Mouse (Mus musculus) monocyte, adult 2 months (primary cell): ENCODE measurements around the gene Ppp2r2c.
A peak's percentile ranks its signal among the peaks of the same experiment; 100 is the strongest.

Experiments
- DNase-seq, 2 experiments: peaks; one replicate each; pipeline ENCODE4 v3.0.0; 2022; ENCODE audit warnings: low spot score in 2 of 2, low read depth in 1 of 2

Ppp2r2c gene

DNA sequence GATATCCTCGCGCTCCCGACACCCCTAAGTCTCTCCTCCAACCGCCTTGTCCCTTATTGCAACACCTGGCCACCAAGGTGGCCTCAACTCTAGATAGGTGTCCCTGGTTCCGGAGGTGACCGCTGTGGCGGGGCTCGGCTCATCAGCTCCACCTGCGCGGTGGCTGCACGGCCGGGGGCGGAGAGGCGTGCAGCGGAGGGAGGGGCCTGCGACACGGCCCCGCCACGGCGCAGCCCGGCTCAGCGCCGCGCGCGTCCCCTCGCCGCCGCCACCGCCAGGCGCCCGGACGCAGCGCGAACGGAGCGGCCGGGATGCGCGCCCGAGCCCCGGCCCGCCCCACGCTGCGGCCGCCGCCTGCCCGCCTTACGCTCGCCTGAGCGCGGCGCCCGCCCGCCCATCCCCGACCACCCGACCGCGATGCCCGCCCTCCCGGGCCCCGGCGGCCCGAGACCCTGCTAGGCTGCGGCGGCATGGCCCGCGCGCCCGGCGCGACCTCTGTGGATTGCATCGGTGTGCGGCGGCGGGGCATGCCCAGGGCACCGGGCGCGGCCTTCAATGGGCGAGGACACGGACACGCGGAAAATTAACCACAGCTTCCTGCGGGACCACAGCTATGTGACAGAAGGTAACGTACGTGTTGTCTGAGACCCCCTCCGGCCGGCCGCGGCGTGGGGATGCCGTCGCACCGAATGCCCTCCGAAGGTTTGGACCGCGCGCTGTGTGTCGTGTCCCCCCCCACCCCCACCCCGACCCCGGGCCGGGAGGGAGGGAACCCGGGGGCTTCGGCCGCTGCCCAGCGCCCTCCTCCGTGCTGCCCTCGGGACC lies at the start of gene Ppp2r2c:
Ppp2r2c (plus strand) TSS at position 248 of the 825 bp plus-strand sequence.
- DNase-seq = no peak

DNA sequence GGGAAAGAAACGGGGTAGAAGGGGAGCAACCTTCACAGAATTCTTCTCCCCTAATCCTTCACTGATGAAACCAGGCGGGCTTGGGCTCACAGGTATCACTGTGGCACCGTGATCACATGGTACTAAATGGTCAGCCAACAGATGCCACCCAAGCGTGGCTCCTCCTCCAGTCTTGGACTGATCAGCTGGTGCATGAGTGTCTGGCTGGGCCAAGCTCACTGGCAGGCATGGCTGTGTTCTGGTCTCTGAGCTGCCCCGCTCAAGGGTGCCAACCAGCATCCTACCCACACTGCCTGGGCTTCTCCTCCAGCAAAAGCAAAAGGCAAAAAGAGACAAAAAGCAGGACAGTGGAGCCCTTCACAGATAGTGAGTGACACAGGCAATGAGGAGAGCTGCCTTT lies 48.6 kb upstream of the Ppp2r2c start:
- DNase-seq = no peak

DNA sequence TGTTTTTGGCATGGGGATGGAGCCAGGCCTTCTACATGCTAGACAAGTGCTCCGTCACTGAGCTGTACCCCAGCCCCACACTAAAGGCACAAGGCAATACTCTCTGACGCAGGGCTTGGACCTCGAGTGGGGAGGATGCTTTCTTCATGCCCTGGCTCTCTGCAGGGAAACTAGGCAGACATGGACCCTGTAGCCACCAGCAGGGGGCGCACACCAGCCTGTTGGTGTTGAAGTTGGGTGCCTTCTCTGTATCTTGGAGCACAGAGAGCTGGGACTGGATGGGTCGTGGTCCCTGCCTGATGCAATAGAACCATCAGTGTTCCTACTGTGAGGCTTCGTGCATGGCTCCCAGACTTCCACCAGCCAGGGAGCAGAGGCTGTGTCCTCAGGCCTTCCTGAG lies 48.2 kb upstream of the Ppp2r2c start:
- DNase-seq = no peak

DNA sequence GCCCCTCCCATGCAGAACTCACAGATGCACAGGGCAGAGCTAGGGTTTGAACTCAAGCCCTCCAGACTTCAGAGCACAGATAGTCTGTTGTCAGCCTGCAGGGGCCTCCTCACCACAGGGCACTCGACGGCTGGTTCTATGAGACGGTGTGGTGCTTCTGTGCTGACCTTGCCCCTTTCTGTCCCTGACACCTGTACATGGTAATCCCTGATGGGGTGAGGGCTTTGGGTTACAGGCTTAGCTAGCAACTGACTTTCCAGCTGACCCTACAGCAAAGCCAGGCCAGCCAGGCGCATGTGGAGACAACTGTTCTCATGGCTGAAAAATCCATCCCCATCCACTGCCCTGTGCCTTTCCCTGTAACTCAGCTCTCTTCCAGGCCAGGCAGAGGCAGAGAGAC lies 45.4 kb upstream of the Ppp2r2c start:
- DNase-seq = no peak

DNA sequence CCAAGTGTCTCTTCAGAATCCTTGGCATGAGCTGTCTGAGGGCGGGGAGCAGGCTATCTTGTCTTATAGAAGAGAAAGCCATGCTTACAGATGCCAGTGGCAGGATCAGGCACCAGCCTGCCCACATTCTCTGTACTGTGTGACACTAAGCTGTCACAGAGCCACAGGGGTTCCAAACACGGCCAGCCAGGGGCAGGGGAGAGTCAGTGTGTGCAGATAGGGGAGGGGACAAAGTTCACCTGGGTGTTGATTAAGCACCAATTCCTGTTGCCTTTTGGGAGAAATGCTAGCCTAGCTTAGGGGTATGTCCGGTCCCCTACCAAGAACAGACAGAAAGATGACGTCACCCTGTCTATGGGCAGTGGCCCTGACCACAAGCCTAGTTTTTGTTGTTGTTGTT lies 39.2 kb upstream of the Ppp2r2c start:
- DNase-seq = no peak

DNA sequence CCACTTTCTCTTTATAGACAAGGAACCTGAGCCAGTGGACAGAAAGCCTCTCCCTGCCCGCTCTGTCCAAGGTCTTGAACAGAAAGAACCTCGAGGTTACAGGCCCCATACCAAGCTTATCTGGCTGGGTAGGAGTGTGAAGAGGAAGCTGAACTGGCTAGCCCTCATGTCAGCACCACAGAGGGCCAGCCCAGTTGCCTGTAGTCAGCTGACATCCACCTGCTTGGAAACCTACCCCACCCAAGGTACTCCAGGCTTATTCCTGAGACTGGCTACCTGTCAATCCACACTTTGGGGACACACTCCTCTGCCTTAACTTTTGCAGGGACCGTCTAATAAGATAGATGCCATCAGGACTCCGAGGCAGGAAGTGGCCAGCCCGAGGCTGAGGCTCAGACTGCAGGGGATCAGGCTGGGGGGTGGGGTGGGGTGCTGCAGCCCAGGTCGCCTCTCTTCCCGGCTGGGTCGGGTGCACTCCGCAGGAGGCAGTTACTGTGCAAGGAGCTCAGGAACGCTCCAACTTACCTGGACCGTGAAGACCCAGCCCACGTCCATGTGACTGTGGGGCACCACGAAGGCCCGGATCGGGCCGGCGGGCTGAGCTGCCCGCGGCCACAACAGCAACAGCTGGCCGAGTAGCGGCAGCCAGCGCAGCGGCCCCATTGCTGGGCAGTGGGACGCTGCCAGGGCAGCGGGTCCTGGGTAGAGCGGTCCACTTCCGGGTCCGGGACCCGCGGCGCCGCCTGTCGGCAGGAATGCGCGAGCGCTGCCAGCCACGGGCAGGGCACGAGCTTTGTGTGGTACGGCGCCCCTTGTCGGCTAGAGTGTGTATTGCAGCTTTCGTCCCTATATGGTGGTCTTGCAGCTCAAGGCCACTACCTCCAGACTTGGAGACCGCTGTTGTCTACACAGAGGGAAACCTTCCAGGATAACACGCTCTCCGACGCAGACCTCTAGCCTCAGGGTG lies 38.1 kb upstream of the Ppp2r2c start, which contains the start of gene Man2b2:
Man2b2 (minus strand) TSS at position 741 of the 967 bp plus-strand sequence.
- DNase-seq = peak; percentile 73 to 83

DNA sequence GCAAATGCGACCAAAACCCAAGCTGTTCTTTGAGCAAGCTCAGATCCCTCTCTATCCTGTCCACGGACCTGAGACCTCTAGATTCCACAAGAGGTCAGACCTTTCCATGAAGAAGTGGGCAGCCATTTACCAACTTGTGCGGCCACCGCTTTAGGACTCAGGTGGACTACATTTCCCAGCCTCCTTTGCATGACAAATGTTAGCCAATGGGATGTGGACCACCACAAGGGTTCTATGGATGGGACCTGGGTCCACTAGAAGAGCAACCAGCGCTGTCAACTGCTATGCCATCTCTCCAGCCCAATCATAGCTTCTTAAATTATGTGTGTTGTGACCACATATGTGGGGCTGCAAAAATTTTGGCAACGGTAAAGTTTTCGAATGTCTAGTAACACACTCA lies 37.0 kb upstream of the Ppp2r2c start:
- DNase-seq = no peak

DNA sequence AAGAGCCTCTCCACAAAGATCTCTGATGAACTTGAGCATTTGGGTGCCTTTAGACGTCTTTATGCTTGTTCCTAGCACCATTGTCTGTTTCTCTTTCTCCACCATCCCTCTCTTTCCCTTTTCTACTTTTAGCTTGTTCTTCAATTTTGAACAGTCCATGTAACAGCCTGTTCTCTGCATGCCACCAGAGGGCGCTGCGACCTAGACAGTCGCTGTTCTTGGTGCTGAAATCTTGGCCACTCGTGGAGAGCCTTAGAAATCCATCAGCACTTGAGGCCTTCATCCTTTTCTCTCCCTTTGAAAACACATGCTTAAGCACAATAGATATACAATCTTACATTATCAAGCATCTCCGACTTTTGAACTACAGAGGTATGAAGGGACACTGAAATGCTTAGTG lies 32.4 kb upstream of the Ppp2r2c start:
- DNase-seq = peak; percentile 33 to 54

DNA sequence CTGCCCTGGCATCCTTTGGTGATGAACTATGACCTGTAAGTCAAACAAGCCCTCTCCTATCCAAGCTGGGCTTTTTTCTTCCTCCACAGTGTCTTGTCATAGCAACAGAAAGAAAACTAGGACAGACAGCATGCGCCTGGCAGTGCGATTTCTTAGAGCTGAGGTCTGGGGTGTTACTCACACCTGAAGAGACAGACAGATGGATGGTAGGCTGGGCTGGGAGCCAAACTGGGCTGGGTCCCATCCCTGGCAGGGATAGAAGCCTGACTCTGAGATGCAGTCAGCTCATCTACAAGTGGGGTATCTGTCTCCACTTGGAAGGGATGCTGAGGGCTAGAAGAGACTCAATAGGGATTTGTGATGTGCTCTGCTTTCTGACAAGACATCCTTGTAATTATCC lies 29.3 kb upstream of the Ppp2r2c start:
- DNase-seq = no peak

DNA sequence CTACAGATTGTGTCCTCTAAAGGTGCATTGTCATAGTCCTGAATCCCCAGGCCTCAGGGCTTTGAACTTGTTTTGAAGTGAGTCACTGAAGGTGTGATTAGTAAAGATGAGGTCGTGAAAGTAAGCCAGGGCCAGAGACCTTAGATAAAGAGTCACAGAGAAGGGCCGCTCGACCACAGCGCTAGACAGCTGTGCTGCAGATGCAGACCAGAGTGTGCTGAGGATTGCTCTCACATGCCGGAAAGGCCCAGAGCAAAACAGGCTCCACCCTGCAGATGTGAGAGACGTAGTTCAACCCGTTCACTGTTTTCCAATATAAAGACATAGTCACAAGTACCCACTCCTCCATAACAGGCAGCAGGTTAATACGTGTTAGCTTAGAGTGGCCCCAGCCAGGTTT lies 28.7 kb upstream of the Ppp2r2c start:
- no peak for DNase-seq

DNA sequence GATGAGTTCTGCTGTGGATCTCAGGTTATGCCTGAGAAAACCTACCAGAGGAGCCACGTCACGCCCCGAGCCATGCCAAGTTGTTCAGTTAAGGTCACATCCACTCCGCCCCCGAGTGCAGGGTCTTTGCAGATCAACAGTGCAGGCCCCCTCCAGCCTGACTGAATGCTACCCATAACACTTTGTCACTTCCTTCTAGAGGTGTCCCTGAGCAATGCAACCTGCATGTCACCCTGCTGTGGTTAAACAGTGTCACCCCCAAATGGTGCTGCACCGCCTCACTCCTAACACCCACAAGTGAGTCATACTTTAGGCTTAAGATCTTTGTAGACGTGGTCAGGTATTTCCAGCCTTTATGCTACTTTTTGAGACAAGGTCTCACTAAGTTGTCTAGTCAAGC lies 28.2 kb upstream of the Ppp2r2c start:
- no peak for DNase-seq

DNA sequence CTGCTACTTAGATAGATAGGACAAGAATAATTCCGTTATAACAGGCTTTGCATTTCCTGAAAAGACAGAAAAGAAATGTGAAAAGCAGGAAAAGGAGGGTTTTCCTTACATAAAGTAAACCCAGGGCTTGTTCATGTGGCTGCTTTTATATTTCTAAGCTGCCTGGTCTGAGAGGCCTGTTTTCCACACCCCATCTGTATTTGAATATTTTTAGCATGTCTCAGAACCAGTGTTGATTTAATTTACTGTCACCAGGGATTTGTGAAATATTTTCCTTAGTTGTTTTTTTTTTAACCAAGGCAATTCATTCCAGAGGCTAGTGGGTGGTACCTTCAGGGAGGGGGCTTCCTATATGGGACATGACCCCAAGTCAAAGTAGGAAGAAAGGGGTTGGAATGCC lies 26.6 kb upstream of the Ppp2r2c start:
- DNase-seq = no peak

DNA sequence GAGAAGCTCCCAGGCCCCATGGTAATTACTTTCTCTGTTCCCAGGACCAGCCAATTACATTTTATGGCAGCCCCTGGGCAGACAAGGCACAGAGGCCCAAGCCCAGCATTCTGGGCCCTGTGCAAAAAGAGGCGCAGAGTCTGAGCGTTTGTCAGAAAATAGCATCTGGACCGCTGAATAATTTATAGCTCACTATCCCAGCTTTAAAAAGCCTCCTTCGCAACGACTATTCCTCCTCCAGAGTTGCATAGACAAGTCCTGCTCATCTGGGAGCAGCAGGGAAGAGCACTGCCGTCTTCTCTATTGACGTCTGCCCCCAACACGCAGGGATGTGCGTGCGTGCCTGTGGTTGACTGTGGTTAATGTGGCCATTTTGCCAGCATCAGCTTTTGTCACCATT lies 23.8 kb upstream of the Ppp2r2c start:
- DNase-seq = no peak

DNA sequence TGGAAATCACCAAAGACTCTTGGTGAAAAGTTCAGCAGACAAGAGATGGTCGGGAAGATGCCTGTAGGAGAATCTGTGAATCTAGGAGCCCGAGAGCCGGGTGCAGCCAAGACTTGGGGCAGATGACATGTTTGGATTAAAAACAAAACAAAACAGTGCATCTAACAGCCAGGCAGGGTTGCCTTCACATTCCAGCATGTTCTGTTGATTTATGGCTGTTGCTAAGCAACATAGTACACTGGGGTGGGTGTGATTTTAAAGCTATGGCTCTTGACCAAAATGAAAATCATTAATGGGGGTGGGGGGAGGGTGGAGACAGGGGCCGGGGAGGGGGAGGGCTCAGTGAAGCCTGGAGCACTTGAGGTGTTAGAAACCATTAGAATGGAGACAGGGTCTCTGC lies 16.7 kb upstream of the Ppp2r2c start:
- DNase-seq = no peak

DNA sequence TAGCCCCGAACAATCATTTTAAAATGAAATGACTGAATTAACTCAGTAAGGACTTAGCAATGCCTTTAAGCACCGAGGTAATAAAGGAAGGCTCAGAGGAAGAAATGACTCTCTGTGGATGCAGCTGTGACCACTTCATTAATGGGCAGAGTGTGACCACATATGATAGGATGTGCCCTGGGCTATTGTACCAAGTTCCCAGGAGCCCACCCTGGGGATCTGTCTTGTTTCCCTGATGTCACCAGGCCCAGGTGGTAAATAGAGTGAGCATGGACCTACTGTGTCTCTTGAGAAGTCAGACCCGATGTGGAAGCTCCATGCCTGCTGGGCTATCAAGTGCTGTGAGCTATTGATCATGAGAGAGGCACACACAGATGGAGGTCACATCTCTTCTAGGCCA lies 13.1 kb upstream of the Ppp2r2c start:
- DNase-seq = no peak

DNA sequence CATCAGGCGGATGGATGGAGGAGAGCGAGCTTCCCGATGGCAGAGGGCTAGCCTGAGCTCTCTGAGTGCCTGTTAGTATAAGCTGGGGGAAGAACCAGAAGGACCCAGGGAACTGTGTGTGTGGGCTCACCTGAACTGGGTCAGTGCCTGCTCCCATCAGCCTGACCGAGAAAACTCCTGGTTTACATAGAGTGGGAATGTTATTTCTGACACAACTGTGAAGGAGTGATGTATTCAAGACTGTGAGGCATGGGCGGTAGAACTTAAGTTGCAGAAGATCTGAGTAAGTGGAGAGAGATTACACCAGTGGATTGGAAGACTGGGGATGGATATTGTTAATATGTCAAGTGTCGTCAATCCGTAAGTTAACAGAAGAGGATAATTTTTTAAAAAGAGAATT lies 11.8 kb upstream of the Ppp2r2c start:
- no peak for DNase-seq

DNA sequence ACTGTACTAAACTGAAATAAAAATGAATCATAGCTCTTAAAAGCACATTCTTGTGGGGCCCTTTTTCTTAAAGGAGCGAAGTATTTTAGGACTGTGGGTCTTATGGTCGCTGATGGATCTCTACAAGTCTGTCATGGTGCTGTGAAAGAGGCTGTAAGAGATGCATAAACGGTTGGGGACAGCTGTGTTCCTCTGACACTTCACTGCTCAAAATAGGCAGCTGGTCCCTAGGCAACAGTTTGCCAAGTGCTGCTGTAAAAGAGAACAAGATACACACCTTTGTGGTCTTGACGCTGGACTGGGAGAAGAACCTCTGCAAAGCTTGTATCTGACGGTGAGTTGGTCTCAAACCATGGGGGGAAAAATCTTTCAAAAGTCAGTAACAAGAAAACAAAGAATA lies 10.8 kb upstream of the Ppp2r2c start:
- no peak for DNase-seq

DNA sequence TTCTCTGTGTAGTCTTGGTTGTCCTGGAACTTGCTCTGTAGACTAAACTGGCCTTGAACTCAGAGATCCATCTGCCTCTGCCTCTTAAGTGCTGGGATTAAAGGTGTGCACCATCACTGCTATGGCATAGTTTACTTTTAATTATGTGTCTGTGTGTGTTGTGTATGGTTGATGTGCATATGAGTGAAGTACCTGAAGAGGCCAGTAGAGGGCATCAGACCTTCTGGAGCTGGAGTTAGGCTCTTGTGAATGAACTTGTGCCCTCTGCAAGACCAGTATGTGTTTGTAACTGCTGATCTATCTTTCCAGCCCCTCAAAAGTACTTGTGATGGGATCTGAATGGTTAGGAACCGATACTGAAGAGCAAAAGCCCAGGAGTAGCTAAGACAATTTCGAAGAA lies 7.2 kb upstream of the Ppp2r2c start:
- DNase-seq = no peak

DNA sequence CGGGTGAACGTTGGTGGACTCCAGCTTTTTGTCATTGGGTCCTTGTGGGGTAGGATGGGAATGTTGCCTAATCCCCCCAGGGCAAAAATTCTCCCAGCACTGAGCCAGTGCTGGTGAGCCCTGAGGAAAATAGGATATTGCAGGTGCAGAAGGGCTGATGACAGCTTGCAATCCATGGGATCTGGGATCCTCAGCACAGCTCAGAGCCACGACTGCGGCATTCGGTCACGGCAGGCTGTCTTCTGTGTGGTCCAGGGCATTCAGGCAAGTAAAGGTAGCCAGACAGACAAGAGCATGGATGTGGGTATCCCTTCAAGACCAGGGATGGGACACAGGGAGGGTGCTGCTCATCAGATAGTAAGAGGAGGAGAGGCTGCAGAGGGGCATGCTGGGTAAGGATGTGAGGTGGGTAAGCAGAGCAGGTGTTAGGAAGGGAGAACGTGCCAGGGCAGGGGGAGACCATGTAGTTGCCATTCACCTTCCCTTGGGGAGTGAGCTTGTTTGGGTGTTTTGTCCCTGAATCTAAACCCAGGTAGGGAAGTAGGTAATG lies 1.5 kb upstream of the Ppp2r2c start:
- DNase-seq = no peak

DNA sequence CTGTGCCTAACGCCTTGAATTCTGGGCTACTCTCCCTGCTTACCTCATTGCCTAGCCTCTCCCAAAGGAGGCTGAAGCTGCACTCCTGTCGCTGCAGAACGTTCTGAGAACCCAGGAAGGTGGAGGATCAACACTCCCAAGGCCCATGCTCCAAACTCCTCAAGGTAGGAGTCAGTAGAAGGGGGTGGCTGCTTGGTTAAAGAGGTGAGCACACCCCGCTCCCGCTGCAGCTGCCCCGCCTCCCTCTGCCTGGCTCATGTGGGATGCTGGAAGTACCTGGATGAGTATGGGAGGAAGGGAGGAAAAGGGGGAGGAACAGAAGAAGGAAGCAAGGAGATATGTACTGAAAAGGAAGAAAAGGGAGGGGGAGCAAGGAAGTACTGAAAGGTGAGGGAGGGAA lies 752 bp upstream of the Ppp2r2c start:
- DNase-seq = no peak

DNA sequence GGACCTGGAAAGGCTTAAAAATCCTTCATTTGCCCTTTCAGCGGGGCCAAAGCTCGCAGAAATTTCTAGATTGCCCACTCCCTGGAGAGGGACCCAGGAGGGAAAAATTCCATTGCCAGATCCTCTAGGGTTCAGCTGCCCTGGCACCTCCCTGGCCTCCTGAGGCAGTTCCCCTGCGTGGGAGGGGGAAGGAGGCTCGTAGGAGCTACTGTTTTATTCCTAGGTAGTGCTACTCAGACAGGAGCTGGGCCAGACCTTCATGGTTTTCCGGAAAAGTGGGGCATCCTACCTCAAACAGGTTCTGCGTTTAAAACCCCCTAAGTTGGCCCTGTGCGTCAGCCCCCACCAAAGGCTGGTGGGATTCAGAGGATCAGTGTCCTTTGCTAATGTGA lies 869 bp downstream of the Ppp2r2c start:
- no peak for DNase-seq
